Mouse (Mus musculus) midbrain, embryonic 10.5 days (tissue): ENCODE measurements around the gene Cryab. TPM values are rescaled to one million over a fixed set of nuclear protein-coding genes. Genes with fewer than 3 reads are reported as not detected.

Source experiments
- DNase-seq: peaks from one replicate; pipeline ENCODE4 v3.0.0-alpha.2; 2017; ENCODE audit warnings: low spot score
- H3K27ac ChIP-seq: fragments of 300-500 bp; sonication (generic); replicated peaks from 2 replicates; pipeline ENCODE4 v1.5.1; 2016; ENCODE audit warnings: mild to moderate bottlenecking
- H3K27me3 ChIP-seq: fragments of 300-500 bp; sonication (generic); 2 replicates; pipeline ENCODE4 v1.6.1; 2016; ENCODE audit warnings: low read depth, mild to moderate bottlenecking; ENCODE audit not compliant: poor library complexity, severe bottlenecking
- H3K36me3 ChIP-seq: fragments of 300-500 bp; sonication (generic); 2 replicates; pipeline ENCODE4 v1.6.1; 2016; ENCODE audit warnings: mild to moderate bottlenecking, moderate library complexity
- H3K4me1 ChIP-seq: fragments of 300-500 bp; sonication (generic); 2 replicates; pipeline ENCODE4 v1.6.1; 2016
- H3K4me3 ChIP-seq: fragments of 300-500 bp; sonication (generic); 2 replicates; pipeline ENCODE4 v1.5.1; 2016; ENCODE audit warnings: mild to moderate bottlenecking, moderate library complexity
- H3K9me3 ChIP-seq: fragments of 300-500 bp; sonication (generic); replicated peaks from 2 replicates; pipeline ENCODE4 v1.6.1; 2016; ENCODE audit warnings: mild to moderate bottlenecking
- WGBS: fragments of 180-500 bp; shearing (Covaris S2); methylation state at CpG from one replicate; pipeline ENCODE4 v1.1.7; 2016; 5-methylcytosine and 5-hydroxymethylcytosine counted together
- polyA plus RNA-seq: library from polyadenylated mRNA; unstranded; fragments of >200 nt; fragmentation: Nextera tagmentation; extraction: Ambion mirVana; gene quantifications from 2 replicates; pipeline ENCODE4 v1.2.1, GENCODE M21; 2016

The Cryab gene
- polyA plus RNA-seq, 1 experiment from 2014 or later = 3.6 TPM

DNA sequence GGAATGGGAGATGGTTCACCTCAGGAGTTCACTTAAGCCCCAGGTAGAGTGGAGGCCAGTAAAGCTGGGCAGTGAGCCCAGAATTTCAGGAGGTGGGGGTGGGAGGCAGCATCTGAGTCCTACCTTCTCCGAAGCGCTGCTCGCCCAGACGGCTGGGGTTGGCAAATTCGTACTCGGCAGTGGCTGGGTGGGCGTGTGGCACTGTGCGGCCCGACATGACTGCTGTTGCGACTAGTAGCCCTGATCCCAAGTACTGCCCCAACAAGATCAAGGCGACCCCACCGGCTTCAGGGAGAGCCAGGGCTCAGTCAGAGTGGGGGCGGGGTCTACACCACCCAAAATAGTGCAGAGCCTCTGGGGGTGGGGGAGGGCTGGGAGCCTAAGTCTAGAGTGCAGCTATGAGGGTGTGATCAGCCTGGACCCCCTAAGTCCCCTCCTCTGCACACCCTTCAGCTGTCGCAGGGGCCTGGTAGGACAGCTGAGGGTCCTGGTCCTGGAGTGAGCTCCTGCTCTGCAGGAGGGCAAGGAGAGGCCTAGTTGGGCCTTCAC lies 1.0 kb downstream of the Cryab start, which contains the start of gene Hspb2:
TSS of gene Hspb2 (minus strand) at position 301 of the 549 bp plus-strand sequence.
- H3K4me3 ChIP-seq = no peak within 1 kb of the TSS
- H3K27me3 ChIP-seq = peaks cover 26% of the 10 kb centered on the region
- 70% methylated on average over 14 of the region's 14 CpGs for WGBS
- no peaks in the 10 kb centered on the region for H3K9me3 ChIP-seq
- no peaks in the 10 kb centered on the region for H3K36me3 ChIP-seq
- H3K27ac ChIP-seq = 0 out of 2 replicates have a peak within 1 kb of the TSS, but pooled peaks have one; percentile 24
- peaks cover 9% of the 10 kb centered on the region; the same call in 1 of the 2 replicates for H3K4me1 ChIP-seq
- DNase-seq = no peak

DNA sequence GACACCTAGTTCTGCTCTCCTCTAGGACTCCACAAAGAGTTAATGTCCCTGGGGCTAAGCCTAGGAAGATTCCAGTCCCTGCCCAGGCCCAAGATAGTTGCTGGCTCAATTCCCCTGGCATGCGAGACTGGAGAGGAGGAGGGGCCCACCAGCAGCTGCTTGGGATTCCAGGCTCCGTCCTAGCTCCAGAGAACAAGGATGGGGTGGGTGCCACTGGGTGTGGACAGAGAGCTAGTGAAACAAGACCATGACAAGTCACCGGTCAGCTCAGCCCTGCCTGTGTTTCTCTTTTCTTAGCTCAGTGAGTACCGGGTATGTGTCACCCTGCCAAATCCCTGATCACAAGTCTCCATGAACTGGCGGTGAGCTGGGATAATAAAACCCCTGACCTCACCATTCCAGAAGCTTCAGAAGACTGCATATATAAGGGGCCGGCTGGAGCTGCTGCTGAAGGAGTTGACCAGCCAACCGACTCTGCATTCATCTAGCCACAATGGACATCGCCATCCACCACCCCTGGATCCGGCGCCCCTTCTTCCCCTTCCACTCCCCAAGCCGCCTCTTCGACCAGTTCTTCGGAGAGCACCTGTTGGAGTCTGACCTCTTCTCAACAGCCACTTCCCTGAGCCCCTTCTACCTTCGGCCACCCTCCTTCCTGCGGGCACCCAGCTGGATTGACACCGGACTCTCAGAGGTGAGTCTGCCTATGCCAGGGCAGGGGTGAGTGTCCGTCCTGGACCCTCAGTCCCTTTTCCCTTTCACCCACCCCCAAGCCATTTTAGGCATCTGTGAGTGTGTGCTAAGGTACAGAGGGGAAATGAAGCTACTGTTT lies 1.9 kb downstream of the Cryab start:
- Histone ChIP-seq H3K27ac (no peak overlapping the region), H3K9me3 (no peaks in the 10 kb centered on the region), H3K36me3 (no peaks in the 10 kb centered on the region), H3K4me1 (peaks cover 9% of the 10 kb centered on the region; the same call in 1 of the 2 replicates), H3K27me3 (peaks cover 17% of the 10 kb centered on the region), H3K4me3 (no peak overlapping the region)
- 75% methylated on average over 17 of the region's 17 CpGs for WGBS
- DNase-seq = no peak

DNA sequence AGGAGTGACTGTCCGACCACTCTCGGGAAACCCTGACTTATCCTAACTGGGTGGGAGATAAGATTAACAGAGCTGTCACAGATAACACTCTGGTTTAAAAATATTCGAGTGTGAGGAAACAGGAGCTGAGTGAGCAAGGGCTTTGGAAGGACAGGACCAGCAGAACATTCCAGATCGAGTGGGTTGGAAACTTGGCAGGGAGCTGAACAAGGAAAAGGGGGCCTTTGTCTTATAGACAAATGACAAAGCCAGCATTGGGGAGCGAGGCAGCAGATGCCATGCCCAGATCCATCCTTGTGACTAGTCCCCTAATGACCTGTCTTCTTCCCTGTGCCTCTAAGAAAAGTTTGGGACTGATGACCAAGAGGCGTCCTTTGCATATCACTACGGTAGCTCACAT lies 2.8 kb downstream of the Cryab start:
- 80% methylated on average over 7 of the region's 7 CpGs for WGBS

DNA sequence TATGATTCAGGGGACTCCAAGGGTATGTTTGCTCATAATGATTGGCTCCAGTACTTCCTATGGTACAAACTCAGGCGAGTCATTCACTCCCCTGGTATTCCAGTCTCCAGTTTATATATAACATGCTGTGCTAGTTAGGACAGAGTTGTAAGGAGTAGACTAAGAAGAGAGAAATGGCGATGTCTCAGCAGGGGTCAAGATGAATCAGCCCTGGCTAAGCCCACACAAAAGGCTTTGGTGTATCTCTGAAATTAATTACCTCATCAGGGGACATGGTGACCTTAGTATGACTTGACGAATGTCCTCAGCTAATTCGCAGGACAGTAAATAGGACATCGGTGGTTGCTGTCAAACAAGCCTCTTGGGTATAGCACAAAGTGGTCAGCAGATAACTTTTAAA lies 5.6 kb downstream of the Cryab start:
- no peak for DNase-seq
- peaks cover 11% of the 10 kb centered on the region for H3K27me3 ChIP-seq
- H3K36me3 ChIP-seq = no peaks in the 10 kb centered on the region
- WGBS = 67% methylated on average over 5 of the region's 5 CpGs
- H3K4me1 ChIP-seq = peaks cover 9% of the 10 kb centered on the region; the same call in 1 of the 2 replicates
- no peak overlapping the region for H3K27ac ChIP-seq
- no peaks in the 10 kb centered on the region for H3K9me3 ChIP-seq
- H3K4me3 ChIP-seq = no peak overlapping the region

More for the DNA sequence above, 2.8 kb downstream of the Cryab start:
- no peaks in the 10 kb centered on the region for H3K36me3 ChIP-seq
- H3K27ac ChIP-seq = no peak overlapping the region
- peaks cover 9% of the 10 kb centered on the region; the same call in 1 of the 2 replicates for H3K4me1 ChIP-seq
- H3K27me3 ChIP-seq = peaks cover 16% of the 10 kb centered on the region
- DNase-seq = no peak
- H3K4me3 ChIP-seq = no peak overlapping the region
- no peaks in the 10 kb centered on the region for H3K9me3 ChIP-seq

DNA sequence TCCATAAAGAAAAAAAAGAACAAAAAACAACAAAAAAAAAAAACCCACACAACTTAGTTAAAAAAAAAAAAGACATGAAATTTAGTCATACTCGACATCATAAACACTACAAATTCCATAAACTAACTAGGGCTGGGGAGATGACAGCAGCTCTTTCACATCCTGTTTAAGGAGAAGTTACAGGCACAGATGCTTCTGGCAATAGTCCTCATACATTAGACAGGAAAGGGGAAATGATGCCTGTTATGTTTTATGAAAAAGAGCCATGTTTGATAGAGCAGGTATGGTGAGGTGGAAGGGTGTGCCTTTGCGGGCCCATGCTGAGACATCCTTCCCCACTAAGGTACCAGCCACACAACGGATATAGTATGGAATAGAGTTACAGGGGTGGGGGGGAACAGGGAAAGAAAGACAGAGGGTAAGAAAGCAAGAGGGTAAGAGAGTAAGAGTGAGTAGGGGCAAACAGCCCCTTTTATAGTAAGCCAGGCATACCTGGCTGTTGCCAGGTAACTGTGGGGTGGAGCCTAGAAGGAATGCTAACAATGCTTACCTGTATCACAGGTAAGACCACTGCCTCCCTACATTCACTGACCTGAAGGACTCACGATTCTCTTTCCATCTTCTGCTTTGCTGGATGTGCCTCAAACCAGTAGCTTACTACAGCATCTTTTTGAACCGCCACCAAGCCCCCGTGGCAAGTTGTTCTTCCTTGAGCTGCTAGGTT lies 10.6 kb downstream of the Cryab start:
- Histone ChIP-seq H3K4me1 (no peaks in the 10 kb centered on the region), H3K27ac (no peak overlapping the region)
- WGBS = 72% methylated on average over 6 of the region's 6 CpGs

DNA sequence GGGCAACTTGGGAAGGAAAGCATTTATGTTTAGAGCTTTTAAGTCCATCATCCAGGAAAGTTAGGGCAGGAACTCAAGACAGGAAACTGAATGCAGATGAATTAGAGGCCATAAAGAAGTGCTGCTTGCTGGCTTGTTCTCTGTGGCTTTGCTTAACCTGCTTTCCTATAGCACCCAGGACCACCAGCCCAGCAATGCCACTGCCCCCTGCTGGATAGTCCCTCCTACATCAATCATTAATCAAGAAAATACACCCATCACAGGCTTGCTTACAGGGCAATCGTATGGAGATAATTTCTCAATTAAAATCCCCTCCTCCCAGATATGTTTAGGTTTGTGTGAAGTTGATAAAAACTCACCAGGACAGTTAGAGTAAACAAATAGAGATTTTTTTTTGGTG lies 12.2 kb downstream of the Cryab start:
- Histone ChIP-seq H3K36me3 (no peaks in the 10 kb centered on the region), H3K4me3 (no peak overlapping the region), H3K9me3 (no peaks in the 10 kb centered on the region), H3K27ac (no peak overlapping the region), H3K4me1 (peaks cover 9% of the 10 kb centered on the region), H3K27me3 (no peaks in the 10 kb centered on the region)
- no peak for DNase-seq
- 78% methylated on average over 1 of the region's 1 CpGs for WGBS

More for the DNA sequence above, 10.6 kb downstream of the Cryab start:
- no peak overlapping the region for H3K4me3 ChIP-seq
- DNase-seq = no peak
- no peaks in the 10 kb centered on the region for H3K27me3 ChIP-seq
- H3K36me3 ChIP-seq = no peaks in the 10 kb centered on the region
- no peaks in the 10 kb centered on the region for H3K9me3 ChIP-seq

DNA sequence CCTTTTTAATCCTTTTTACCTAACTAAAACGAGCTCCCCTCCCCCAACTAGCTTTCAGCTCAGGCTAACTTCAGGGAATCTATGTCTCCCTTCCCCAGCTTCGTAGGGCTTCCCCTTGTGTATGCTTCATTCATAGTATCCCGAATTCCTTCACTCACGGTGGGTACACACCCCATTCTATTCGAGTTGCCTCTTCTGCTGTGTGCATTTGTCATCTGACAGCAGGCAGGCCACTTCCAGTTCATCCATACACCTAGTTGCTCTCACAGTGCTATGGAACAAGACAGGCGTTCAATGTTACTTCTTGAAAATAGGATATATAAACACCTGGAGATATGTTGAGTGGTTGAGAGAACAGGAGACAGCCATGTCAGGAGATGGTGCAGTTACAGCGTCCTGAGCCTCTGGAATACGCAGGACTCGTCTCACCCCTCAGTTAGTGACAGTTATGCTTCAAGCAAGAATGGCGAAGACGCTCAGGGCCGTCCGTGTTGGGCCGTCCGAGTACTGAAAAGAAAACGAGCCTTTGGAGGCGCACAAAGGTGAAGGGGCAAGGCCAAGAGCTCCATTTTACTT lies 16.5 kb downstream of the Cryab start:
- peak overlapping the region; percentile 93 for H3K27ac ChIP-seq
- peaks cover 12% of the 10 kb centered on the region; the same call in 1 of the 2 replicates for H3K36me3 ChIP-seq
- 9% methylated on average over 17 of the region's 17 CpGs for WGBS
- H3K4me3 ChIP-seq = peak overlapping the region; percentile 76
- peaks cover 18% of the 10 kb centered on the region for H3K4me1 ChIP-seq
- H3K9me3 ChIP-seq = no peaks in the 10 kb centered on the region
- H3K27me3 ChIP-seq = no peaks in the 10 kb centered on the region
- DNase-seq = no peak

DNA sequence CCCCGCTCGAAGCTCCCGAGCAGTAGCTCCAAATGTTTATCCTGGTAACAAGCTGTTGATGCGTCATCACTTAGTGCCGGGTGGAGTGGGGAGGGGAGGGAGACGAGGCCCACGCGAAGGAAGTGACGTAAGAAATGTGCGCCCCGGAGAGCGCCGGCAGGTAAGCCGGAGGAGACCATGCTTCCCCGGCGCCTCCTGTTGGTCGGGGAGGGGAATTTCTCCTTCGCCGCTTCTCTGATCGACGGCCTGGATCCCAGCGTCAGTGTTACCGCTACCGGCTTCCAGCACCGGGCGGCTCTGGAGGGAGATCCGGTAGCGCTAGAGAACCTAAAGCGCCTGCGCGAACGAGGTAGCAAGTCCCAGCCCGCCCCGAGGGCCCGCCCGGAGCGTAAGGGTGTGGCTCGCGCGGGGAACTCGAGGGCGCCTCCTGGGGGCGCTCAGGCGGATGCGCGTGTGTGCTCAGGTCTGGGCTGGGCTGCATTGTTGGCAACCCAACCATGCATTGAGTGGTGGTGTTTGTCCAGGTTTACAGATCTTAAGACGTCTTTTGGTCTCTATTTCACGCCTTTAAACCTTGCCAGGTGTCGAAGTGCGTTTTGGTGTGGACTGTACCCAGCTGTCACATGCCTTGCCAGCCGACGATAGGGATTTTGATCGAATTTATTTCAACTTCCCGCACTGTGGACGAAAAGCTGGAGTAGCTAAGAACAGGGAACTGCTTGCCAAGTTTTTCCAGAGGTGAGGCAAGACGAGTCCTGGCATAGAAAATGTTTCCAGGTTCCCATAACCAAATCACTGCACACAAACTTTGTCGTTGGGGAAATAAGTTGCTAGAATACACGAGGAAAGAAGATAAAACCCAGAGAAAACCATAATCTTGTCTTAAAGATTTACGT lies 17.2 kb downstream of the Cryab start, which contains the start of gene Fdxacb1:
TSS of gene Fdxacb1 (plus strand) at position 130 of the 896 bp plus-strand sequence.
- H3K9me3 ChIP-seq = no peaks in the 10 kb centered on the region
- no peaks in the 10 kb centered on the region for H3K27me3 ChIP-seq
- peak; percentile 97 for DNase-seq
- peaks cover 12% of the 10 kb centered on the region; the same call in 1 of the 2 replicates for H3K36me3 ChIP-seq
- peak within 1 kb of the TSS; percentile 76 for H3K4me3 ChIP-seq
- peak within 1 kb of the TSS; percentile 93 for H3K27ac ChIP-seq
- peaks cover 18% of the 10 kb centered on the region for H3K4me1 ChIP-seq
- WGBS = 6% methylated on average over 59 of the region's 59 CpGs

DNA sequence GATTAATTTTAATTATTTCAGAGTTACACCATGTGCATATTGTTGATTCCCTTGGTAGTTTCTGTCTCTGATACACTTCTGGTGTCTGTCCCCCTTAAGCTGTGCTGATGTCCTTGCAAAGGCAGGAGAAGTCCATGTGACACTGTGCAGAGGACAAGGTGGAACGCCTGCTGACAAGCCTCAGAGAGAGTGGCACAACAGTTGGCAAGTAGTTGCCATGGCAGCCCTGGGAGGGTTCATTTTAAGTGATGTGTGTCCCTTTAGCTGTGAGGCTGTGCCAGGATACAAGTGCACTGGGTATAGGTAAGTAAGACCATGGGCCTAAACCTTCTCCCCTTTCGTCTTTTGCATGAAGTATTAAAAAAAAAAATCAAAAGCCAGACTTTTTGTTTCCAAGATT lies 18.9 kb downstream of the Cryab start:
- peaks cover 12% of the 10 kb centered on the region; the same call in 1 of the 2 replicates for H3K36me3 ChIP-seq
- 86% methylated on average over 2 of the region's 2 CpGs for WGBS
- no peak overlapping the region for H3K27ac ChIP-seq
- H3K27me3 ChIP-seq = no peaks in the 10 kb centered on the region
- H3K4me1 ChIP-seq = peaks cover 28% of the 10 kb centered on the region
- no peaks in the 10 kb centered on the region for H3K9me3 ChIP-seq
- H3K4me3 ChIP-seq = no peak overlapping the region
- no peak for DNase-seq

DNA sequence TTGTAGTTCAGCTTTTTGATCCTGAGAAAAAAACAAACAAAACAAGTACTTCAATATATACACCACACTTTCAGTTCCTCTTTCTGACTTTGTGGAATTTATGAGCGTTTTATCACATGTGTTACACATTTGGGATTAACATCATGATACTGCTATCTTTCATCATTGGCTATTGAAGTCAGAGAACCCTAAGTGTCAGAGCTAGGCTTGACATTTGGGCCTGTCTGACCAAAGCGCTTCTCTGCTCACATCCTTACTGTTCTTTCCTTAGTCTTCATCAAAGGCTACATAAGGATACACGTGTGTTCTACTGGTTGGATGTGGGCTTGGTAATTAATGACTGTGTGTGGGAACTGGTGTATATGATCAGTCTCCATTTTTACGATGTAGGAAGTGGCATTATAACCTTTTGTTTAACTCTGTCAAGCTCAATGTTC lies 22.9 kb downstream of the Cryab start:
- Histone ChIP-seq H3K27me3 (no peaks in the 10 kb centered on the region), H3K9me3 (no peaks in the 10 kb centered on the region), H3K27ac (no peak overlapping the region), H3K36me3 (peaks cover 26% of the 10 kb centered on the region), H3K4me3 (peak overlapping the region; percentile 96; the same call in 1 of the 2 replicates), H3K4me1 (peaks cover 27% of the 10 kb centered on the region)
- 81% methylated on average over 4 of the region's 4 CpGs for WGBS
- DNase-seq = no peak

DNA sequence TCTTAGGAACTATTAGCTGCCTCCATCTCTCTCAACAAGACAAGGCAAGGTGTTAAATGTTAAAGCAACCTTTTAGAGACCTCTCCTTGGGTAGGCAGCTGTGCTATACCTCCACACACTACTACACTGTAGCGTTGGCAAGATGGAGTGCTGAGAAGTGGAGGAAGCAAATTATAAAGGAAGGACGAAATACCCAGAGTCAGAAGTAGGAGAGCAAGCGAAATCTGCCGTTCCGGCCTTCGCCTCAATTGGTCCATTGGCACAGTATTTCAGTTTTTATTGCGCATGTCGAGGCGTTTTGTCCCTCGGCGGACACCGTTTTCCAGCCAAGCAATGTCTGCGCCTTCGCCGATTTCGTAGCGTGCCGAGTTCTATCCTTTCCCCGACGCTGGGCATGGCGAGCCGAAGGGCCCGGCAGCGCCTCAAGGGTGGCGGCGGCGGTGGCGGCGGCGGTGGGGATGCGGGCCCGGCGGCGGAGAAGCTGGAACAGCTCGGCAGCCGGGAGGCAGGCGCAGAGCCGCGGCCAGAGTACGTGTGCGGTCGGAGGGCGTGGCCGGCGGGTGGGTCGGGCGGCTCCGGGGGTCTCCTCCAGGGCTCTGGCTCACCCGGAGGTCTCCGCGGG lies 24.0 kb downstream of the Cryab start, which contains the start of the genes Alg9 and 1110032A03Rik:
TSS of gene Alg9 (plus strand) at position 29 of the 622 bp plus-strand sequence.
TSS of gene 1110032A03Rik (minus strand) at position 530 of the 622 bp plus-strand sequence.
- WGBS = under 1% methylated on average over 51 of the region's 51 CpGs
- peaks cover 24% of the 10 kb centered on the region for H3K4me1 ChIP-seq
- DNase-seq = peak; percentile 88
- no peaks in the 10 kb centered on the region for H3K27me3 ChIP-seq
- no peaks in the 10 kb centered on the region for H3K9me3 ChIP-seq
- H3K36me3 ChIP-seq = peaks cover 37% of the 10 kb centered on the region
- peak within 1 kb of the TSS; percentile 96 for H3K4me3 ChIP-seq
- H3K27ac ChIP-seq = peak within 1 kb of the TSS; percentile 93
